Mouse (Mus musculus): Measurements from ENCODE around the gene Dgkg. TPM values are rescaled to one million over a fixed set of nuclear protein-coding genes. Genes with fewer than 3 reads are reported as not detected.

The Dgkg gene
- total and polyA plus RNA-seq, 3 experiments = 0.33 TPM; not detected in 2

GRCm38 (mm10) chr16:22461728-22462127, 195.3 kb downstream of the Dgkg start:
- no peaks in the 10 kb centered on the region for H3K36me3 ChIP-seq (replicated peaks)
- TF ChIP-seq CTCF (IDR thresholded peaks at IDR 0.05; ENCODE audit: low read depth, low read length) = no peak
- TF ChIP-seq TAL1 (conservative IDR thresholded peaks at IDR 0.05; ENCODE audit: low read depth, low read length) = no peak
- TF ChIP-seq POLR2AphosphoS5 (IDR thresholded peaks at IDR 0.05; ENCODE audit: insufficient replicate concordance, low read depth, low read length) = no peak
- no peak for TF ChIP-seq GATA2 (IDR thresholded peaks at IDR 0.05; ENCODE audit: borderline replicate concordance, low read depth, low read length)
- no peak for TF ChIP-seq GATA1 (IDR thresholded peaks at IDR 0.05; ENCODE audit: borderline replicate concordance, low read length)
- no peaks in the 10 kb centered on the region for H3K4me1 ChIP-seq (ENCODE audit: insufficient read depth, low read depth, low read length)
- peaks cover 17% of the 10 kb centered on the region for H3K27me3 ChIP-seq (ENCODE audit: insufficient read depth, low read length)
- no peak for DNase-seq (ENCODE audit: low spot score)
- H3K4me3 ChIP-seq (ENCODE audit: low read depth, low read length) = no peak overlapping the region
- no peak for ATAC-seq (ENCODE audit: extremely low read depth, insufficient number of reproducible peaks, low FRiP score, poor library complexity, severe bottlenecking)
- no peaks in the 10 kb centered on the region for H3K9me3 ChIP-seq (replicated peaks)

- no peaks in the 10 kb centered on the region for H3K36me3 ChIP-seq (replicated peaks)
- no peaks in the 10 kb centered on the region for H3K9me3 ChIP-seq (replicated peaks)
- ATAC-seq (ENCODE audit: extremely low read depth, insufficient number of reproducible peaks, low FRiP score, poor library complexity, severe bottlenecking) = no peak
- H3K4me1 ChIP-seq (ENCODE audit: insufficient read depth, low read depth, low read length) = no peaks in the 10 kb centered on the region
- H3K27me3 ChIP-seq (ENCODE audit: insufficient read depth, low read length) = peaks cover 18% of the 10 kb centered on the region
- TF ChIP-seq POLR2AphosphoS5 (IDR thresholded peaks at IDR 0.05; ENCODE audit: insufficient replicate concordance, low read depth, low read length) (no peak), TAL1 (conservative IDR thresholded peaks at IDR 0.05; ENCODE audit: low read depth, low read length) (no peak), CTCF (IDR thresholded peaks at IDR 0.05; ENCODE audit: low read depth, low read length) (no peak), GATA2 (IDR thresholded peaks at IDR 0.05; ENCODE audit: borderline replicate concordance, low read depth, low read length) (no peak), GATA1 (IDR thresholded peaks at IDR 0.05; ENCODE audit: borderline replicate concordance, low read length) (no peak)
- DNase-seq (ENCODE audit: low spot score) = no peak
- no peak overlapping the region for H3K4me3 ChIP-seq (ENCODE audit: low read depth, low read length)
These were observed 196.1 kb downstream of the Dgkg start for GRCm38 (mm10) chr16:22460960-22461359.

- no peak for DNase-seq (ENCODE audit: low spot score)
- Histone ChIP-seq H3K4me1 (ENCODE audit: insufficient read depth, low read depth, low read length) (no peaks in the 10 kb centered on the region), H3K36me3 (replicated peaks) (no peaks in the 10 kb centered on the region), H3K27me3 (ENCODE audit: insufficient read depth, low read length) (peaks cover 30% of the 10 kb centered on the region), H3K9me3 (replicated peaks) (no peaks in the 10 kb centered on the region), H3K4me3 (ENCODE audit: low read depth, low read length) (no peak overlapping the region)
- ATAC-seq (ENCODE audit: extremely low read depth, insufficient number of reproducible peaks, low FRiP score, poor library complexity, severe bottlenecking) = no peak
- TF ChIP-seq CTCF (IDR thresholded peaks at IDR 0.05; ENCODE audit: low read depth, low read length) (no peak), GATA1 (IDR thresholded peaks at IDR 0.05; ENCODE audit: borderline replicate concordance, low read length) (no peak), GATA2 (IDR thresholded peaks at IDR 0.05; ENCODE audit: borderline replicate concordance, low read depth, low read length) (no peak), TAL1 (conservative IDR thresholded peaks at IDR 0.05; ENCODE audit: low read depth, low read length) (no peak), POLR2AphosphoS5 (IDR thresholded peaks at IDR 0.05; ENCODE audit: insufficient replicate concordance, low read depth, low read length) (no peak)
These were observed 204.9 kb downstream of the Dgkg start for GRCm38 (mm10) chr16:22452082-22452481.

GRCm38 (mm10) chr16:22448093-22448492, 208.9 kb downstream of the Dgkg start:
- DNase-seq (ENCODE audit: low spot score) (no peak), ATAC-seq (ENCODE audit: extremely low read depth, insufficient number of reproducible peaks, low FRiP score, poor library complexity, severe bottlenecking) (no peak)
- no peaks in the 10 kb centered on the region for H3K9me3 ChIP-seq (replicated peaks)
- H3K27me3 ChIP-seq (ENCODE audit: insufficient read depth, low read length) = peaks cover 30% of the 10 kb centered on the region
- H3K4me1 ChIP-seq (ENCODE audit: insufficient read depth, low read depth, low read length) = 0 out of 2 replicates have a peak, but pooled peaks cover 4% of the 10 kb centered on the region
- H3K4me3 ChIP-seq (ENCODE audit: low read depth, low read length) = no peak overlapping the region
- no peaks in the 10 kb centered on the region for H3K36me3 ChIP-seq (replicated peaks)
- TF ChIP-seq GATA1 (IDR thresholded peaks at IDR 0.05; ENCODE audit: borderline replicate concordance, low read length) (no peak), POLR2AphosphoS5 (IDR thresholded peaks at IDR 0.05; ENCODE audit: insufficient replicate concordance, low read depth, low read length) (no peak), GATA2 (IDR thresholded peaks at IDR 0.05; ENCODE audit: borderline replicate concordance, low read depth, low read length) (no peak), TAL1 (conservative IDR thresholded peaks at IDR 0.05; ENCODE audit: low read depth, low read length) (no peak), CTCF (IDR thresholded peaks at IDR 0.05; ENCODE audit: low read depth, low read length) (no peak)

GRCm38 (mm10) chr16:22444786-22445185, 212.2 kb downstream of the Dgkg start:
- ATAC-seq (ENCODE audit: extremely low read depth, insufficient number of reproducible peaks, low FRiP score, poor library complexity, severe bottlenecking) = no peak
- peaks cover 25% of the 10 kb centered on the region for H3K27me3 ChIP-seq (ENCODE audit: insufficient read depth, low read length)
- TF ChIP-seq GATA1 (IDR thresholded peaks at IDR 0.05; ENCODE audit: borderline replicate concordance, low read length) (no peak), CTCF (IDR thresholded peaks at IDR 0.05; ENCODE audit: low read depth, low read length) (no peak), TAL1 (conservative IDR thresholded peaks at IDR 0.05; ENCODE audit: low read depth, low read length) (no peak), POLR2AphosphoS5 (IDR thresholded peaks at IDR 0.05; ENCODE audit: insufficient replicate concordance, low read depth, low read length) (no peak), GATA2 (IDR thresholded peaks at IDR 0.05; ENCODE audit: borderline replicate concordance, low read depth, low read length) (no peak)
- no peak overlapping the region for H3K4me3 ChIP-seq (ENCODE audit: low read depth, low read length)
- no peak for DNase-seq (ENCODE audit: low spot score)
- no peaks in the 10 kb centered on the region for H3K36me3 ChIP-seq (replicated peaks)
- H3K4me1 ChIP-seq (ENCODE audit: insufficient read depth, low read depth, low read length) = peaks cover 15% of the 10 kb centered on the region
- no peaks in the 10 kb centered on the region for H3K9me3 ChIP-seq (replicated peaks)

GRCm38 (mm10) chr16:22442202-22442601, 214.8 kb downstream of the Dgkg start:
- ATAC-seq (ENCODE audit: extremely low read depth, insufficient number of reproducible peaks, low FRiP score, poor library complexity, severe bottlenecking) = no peak
- H3K36me3 ChIP-seq (replicated peaks) = no peaks in the 10 kb centered on the region
- no peak for DNase-seq (ENCODE audit: low spot score)
- no peak for TF ChIP-seq GATA2 (IDR thresholded peaks at IDR 0.05; ENCODE audit: borderline replicate concordance, low read depth, low read length)
- no peaks in the 10 kb centered on the region for H3K9me3 ChIP-seq (replicated peaks)
- no peak overlapping the region for H3K4me3 ChIP-seq (ENCODE audit: low read depth, low read length)
- peaks cover 5% of the 10 kb centered on the region for H3K27me3 ChIP-seq (ENCODE audit: insufficient read depth, low read length)
- H3K4me1 ChIP-seq (ENCODE audit: insufficient read depth, low read depth, low read length) = peaks cover 24% of the 10 kb centered on the region

GRCm38 (mm10) chr16:22441317-22441716, 215.7 kb downstream of the Dgkg start:
- no peak for ATAC-seq (ENCODE audit: extremely low read depth, insufficient number of reproducible peaks, low FRiP score, poor library complexity, severe bottlenecking)
- Histone ChIP-seq H3K4me1 (ENCODE audit: insufficient read depth, low read depth, low read length) (peaks cover 26% of the 10 kb centered on the region), H3K9me3 (replicated peaks) (no peaks in the 10 kb centered on the region), H3K36me3 (replicated peaks) (no peaks in the 10 kb centered on the region), H3K4me3 (ENCODE audit: low read depth, low read length) (no peak overlapping the region), H3K27me3 (ENCODE audit: insufficient read depth, low read length) (peaks cover 4% of the 10 kb centered on the region; the same call in 1 of the 2 replicates)
- TF ChIP-seq POLR2AphosphoS5 (IDR thresholded peaks at IDR 0.05; ENCODE audit: insufficient replicate concordance, low read depth, low read length) (no peak), GATA1 (IDR thresholded peaks at IDR 0.05; ENCODE audit: borderline replicate concordance, low read length) (no peak)
- DNase-seq (ENCODE audit: low spot score) = no peak

All from G1E (cell line).